Mouse (Mus musculus) forebrain, embryonic 13.5 days (tissue): ENCODE measurements around the gene Hivep3. TPM values are rescaled to one million over a fixed set of nuclear protein-coding genes. Genes with fewer than 3 reads are reported as not detected.

Experiments
- ATAC-seq: fragments of 200-750 bp; cut with Nextera tagmentation; 2 replicates; pipeline ENCODE4 v1.8.0; 2017
- H3K27ac ChIP-seq: fragments of 300-500 bp; sonication (generic); 2 replicates; pipeline ENCODE4 v1.5.1; 2015; ENCODE audit warnings: inconsistent platforms, mild to moderate bottlenecking, moderate library complexity
- H3K27me3 ChIP-seq: fragments of 300-500 bp; sonication (generic); 2 replicates; pipeline ENCODE4 v1.6.1; 2015; ENCODE audit warnings: mild to moderate bottlenecking, inconsistent platforms
- H3K36me3 ChIP-seq: fragments of 300-500 bp; sonication (generic); 2 replicates; pipeline ENCODE4 v1.6.1; 2015; ENCODE audit warnings: mild to moderate bottlenecking, inconsistent platforms; ENCODE audit not compliant: poor library complexity, severe bottlenecking
- H3K4me1 ChIP-seq: fragments of 300-500 bp; sonication (generic); 2 replicates; pipeline ENCODE4 v1.6.1; 2015; ENCODE audit warnings: inconsistent platforms
- H3K4me2 ChIP-seq: fragments of 300-500 bp; sonication (generic); 2 replicates; pipeline ENCODE4 v1.6.1; 2015; ENCODE audit warnings: inconsistent platforms, mild to moderate bottlenecking, moderate library complexity
- H3K4me3 ChIP-seq: fragments of 300-500 bp; sonication (generic); 2 replicates; pipeline ENCODE4 v1.5.1; 2015; ENCODE audit warnings: mild to moderate bottlenecking, inconsistent platforms
- H3K9ac ChIP-seq: fragments of 300-500 bp; sonication (generic); 2 replicates; pipeline ENCODE4 v1.6.1; 2015; ENCODE audit warnings: mild to moderate bottlenecking, inconsistent platforms
- H3K9me3 ChIP-seq: fragments of 300-500 bp; sonication (generic); replicated peaks from 2 replicates; pipeline ENCODE4 v1.6.1; 2016; ENCODE audit warnings: inconsistent platforms
- WGBS: fragments of 180-500 bp; shearing (Covaris S2); methylation state at CpG from one replicate; pipeline ENCODE4 v1.1.7; 2015; 5-methylcytosine and 5-hydroxymethylcytosine counted together
- polyA plus RNA-seq: library from polyadenylated mRNA; unstranded; fragments of >200 nt; fragmentation: Nextera tagmentation; extraction: Ambion mirVana; gene quantifications from 2 replicates; pipeline ENCODE4 v1.2.1, GENCODE M21; 2015

Gene Hivep3
- polyA plus RNA-seq, 1 experiment from 2014 or later = 10.5 TPM

GRCm38 (mm10) chr4:119882401-119882800 lies 148.8 kb downstream of the Hivep3 start:
- Histone ChIP-seq H3K36me3 (no peaks in the 10 kb centered on the region), H3K9ac (no peak overlapping the region), H3K27me3 (no peaks in the 10 kb centered on the region), H3K27ac (no peak overlapping the region), H3K4me3 (no peak overlapping the region), H3K4me1 (peaks cover 8% of the 10 kb centered on the region; the same call in 1 of the 2 replicates), H3K9me3 (no peaks in the 10 kb centered on the region), H3K4me2 (no peak overlapping the region)
- ATAC-seq = no peak
- 45% methylated on average over 4 of the region's 4 CpGs for WGBS

- no peaks in the 10 kb centered on the region for H3K27me3 ChIP-seq
- ATAC-seq = no peak
- 53% methylated on average over 5 of the region's 5 CpGs for WGBS
These were observed 149.2 kb downstream of the Hivep3 start for GRCm38 (mm10) chr4:119882814-119883213.

DNA sequence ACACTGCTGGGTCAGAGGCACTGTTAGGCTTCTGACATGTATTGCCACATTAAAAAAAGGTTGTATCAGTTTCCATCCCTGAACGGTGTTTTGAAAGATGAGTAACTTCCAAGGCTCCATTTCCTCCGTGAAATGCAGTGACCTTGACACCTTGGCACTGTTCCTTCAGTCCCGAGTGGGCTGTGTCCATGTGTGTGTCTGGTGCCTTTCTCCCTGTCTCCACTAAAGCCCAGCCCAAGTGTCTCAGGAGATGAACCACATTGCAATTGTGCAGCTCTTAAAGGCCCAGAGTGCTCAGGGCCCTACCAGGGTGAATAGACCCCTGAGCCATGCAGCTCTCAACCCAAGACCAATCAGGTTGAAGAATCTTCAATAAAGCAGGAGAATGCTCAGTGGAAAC lies 153.0 kb downstream of the Hivep3 start:
- no peak for ATAC-seq
- 78% methylated on average over 3 of the region's 3 CpGs for WGBS

More at GRCm38 (mm10) chr4:119882814-119883213, 149.2 kb downstream of the Hivep3 start:
- Histone ChIP-seq H3K36me3 (no peaks in the 10 kb centered on the region), H3K9ac (no peak overlapping the region), H3K4me2 (no peak overlapping the region), H3K4me3 (no peak overlapping the region), H3K27ac (no peak overlapping the region), H3K9me3 (no peaks in the 10 kb centered on the region), H3K4me1 (peaks cover 8% of the 10 kb centered on the region; the same call in 1 of the 2 replicates)

GRCm38 (mm10) chr4:119887523-119888177 lies 154.1 kb downstream of the Hivep3 start:
- WGBS = 80% methylated on average over 6 of the region's 6 CpGs
- peaks cover 8% of the 10 kb centered on the region for H3K4me1 ChIP-seq
- H3K4me3 ChIP-seq = no peak overlapping the region
- no peaks in the 10 kb centered on the region for H3K27me3 ChIP-seq
- H3K27ac ChIP-seq = no peak overlapping the region
- ATAC-seq = no peak
- H3K9me3 ChIP-seq = no peaks in the 10 kb centered on the region
- no peak overlapping the region for H3K4me2 ChIP-seq
- no peak overlapping the region for H3K9ac ChIP-seq
- no peaks in the 10 kb centered on the region for H3K36me3 ChIP-seq

More for the DNA sequence above, 153.0 kb downstream of the Hivep3 start:
- Histone ChIP-seq H3K9me3 (no peaks in the 10 kb centered on the region), H3K27me3 (no peaks in the 10 kb centered on the region), H3K36me3 (no peaks in the 10 kb centered on the region), H3K4me1 (peaks cover 8% of the 10 kb centered on the region), H3K4me2 (no peak overlapping the region), H3K9ac (no peak overlapping the region), H3K4me3 (no peak overlapping the region), H3K27ac (no peak overlapping the region)

DNA sequence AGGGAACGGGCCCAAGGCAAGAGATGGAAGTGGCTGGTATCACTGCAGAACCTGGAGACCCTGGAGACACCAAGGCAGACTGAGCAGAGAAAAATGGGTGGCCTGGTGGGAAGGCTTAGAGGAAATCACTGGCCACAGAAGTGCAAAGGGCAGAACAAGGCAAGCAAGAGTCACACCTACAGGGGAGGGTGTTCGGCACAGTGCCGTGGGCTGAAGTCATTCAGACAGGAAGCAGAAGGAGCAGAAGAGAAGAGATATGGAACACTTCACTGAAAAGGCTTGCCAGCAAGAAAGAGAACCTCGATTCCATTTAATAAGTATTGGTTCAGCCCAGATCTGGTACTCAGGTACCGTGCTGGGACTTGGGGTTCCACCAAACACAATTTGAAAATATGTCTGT lies 156.2 kb downstream of the Hivep3 start:
- 92% methylated on average over 5 of the region's 5 CpGs for WGBS
- Histone ChIP-seq H3K36me3 (no peaks in the 10 kb centered on the region), H3K4me3 (no peak overlapping the region), H3K9ac (no peak overlapping the region), H3K4me1 (peaks cover 14% of the 10 kb centered on the region), H3K27me3 (no peaks in the 10 kb centered on the region), H3K4me2 (no peak overlapping the region), H3K27ac (no peak overlapping the region), H3K9me3 (no peaks in the 10 kb centered on the region)
- ATAC-seq = no peak

DNA sequence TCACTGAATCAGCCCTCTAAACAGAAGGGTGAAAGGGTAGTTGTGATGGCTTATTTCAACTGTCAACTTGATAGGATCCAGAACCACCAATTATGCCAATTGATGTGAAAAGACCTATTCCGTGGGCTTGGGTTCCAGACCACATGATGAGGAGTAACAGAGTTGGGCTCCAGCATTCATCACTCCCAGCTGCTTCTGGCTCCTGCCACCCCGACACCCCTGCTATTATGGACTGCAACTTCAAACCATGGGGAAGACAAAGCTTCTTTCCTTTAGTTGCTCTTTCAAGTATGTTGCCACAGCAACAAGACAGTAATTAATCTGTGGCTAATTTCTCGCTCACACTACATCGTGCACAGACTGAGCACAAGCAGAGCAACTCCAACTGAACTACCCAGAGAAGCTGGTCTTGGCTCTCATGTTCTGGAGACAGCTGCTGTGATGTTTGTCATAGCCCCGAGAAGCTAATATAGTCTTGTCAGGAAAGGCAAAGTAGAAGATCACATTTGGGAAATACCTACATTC lies 159.7 kb downstream of the Hivep3 start:
- Histone ChIP-seq H3K36me3 (no peaks in the 10 kb centered on the region), H3K9me3 (no peaks in the 10 kb centered on the region), H3K27ac (no peak overlapping the region), H3K4me1 (peaks cover 14% of the 10 kb centered on the region), H3K4me3 (no peak overlapping the region), H3K27me3 (no peaks in the 10 kb centered on the region), H3K9ac (no peak overlapping the region), H3K4me2 (no peak overlapping the region)
- ATAC-seq = 0 out of 2 replicates have a peak, but pooled peaks have one; percentile 30
- 24% methylated on average over 5 of the region's 5 CpGs for WGBS

DNA sequence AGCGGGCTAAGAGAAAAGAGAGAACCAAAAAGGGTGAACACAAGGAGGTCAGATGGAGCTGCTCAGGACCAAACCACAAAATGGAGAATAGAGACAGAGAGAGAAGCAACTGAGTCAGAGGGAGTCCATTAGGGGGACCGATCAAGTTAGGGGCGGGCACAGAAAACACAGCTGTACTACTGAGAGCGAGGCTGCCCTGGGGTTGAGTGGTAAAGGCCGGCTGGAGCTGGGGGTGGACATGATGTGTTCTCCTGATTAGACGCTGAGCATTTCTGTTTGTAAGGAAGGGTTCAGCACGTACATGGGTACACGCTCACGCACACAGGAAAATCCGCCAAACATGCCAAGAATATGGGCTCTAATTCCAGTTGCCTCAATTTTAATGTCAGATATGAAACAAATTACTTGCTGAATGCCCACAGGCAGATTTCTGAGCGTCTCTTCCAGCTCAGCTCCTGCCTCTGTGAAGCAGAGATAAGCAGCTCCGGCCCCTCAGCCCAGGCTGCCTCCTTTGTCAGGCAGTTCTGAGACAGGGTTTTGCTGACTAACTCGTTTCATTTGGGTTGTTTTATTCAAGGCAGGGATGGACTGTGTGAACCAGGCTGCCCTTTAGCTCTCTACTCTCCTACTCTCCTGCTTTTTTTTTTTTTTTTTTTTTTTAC lies 161.3 kb downstream of the Hivep3 start:
- H3K4me1 ChIP-seq = peaks cover 6% of the 10 kb centered on the region
- no peak overlapping the region for H3K27ac ChIP-seq
- H3K36me3 ChIP-seq = no peaks in the 10 kb centered on the region
- 74% methylated on average over 13 of the region's 13 CpGs for WGBS
- no peak overlapping the region for H3K4me2 ChIP-seq
- no peak for ATAC-seq
- H3K9me3 ChIP-seq = no peaks in the 10 kb centered on the region
- H3K27me3 ChIP-seq = no peaks in the 10 kb centered on the region
- no peak overlapping the region for H3K4me3 ChIP-seq
- H3K9ac ChIP-seq = no peak overlapping the region

- 86% methylated on average over 5 of the region's 5 CpGs for WGBS
- Histone ChIP-seq H3K27me3 (no peaks in the 10 kb centered on the region), H3K4me3 (no peak overlapping the region), H3K4me1 (peaks cover 6% of the 10 kb centered on the region), H3K36me3 (no peaks in the 10 kb centered on the region), H3K4me2 (no peak overlapping the region), H3K9ac (no peak overlapping the region), H3K27ac (no peak overlapping the region), H3K9me3 (no peaks in the 10 kb centered on the region)
- no peak for ATAC-seq
These were observed 161.9 kb downstream of the Hivep3 start for GRCm38 (mm10) chr4:119895504-119895903.

- no peak overlapping the region for H3K9ac ChIP-seq
- no peaks in the 10 kb centered on the region for H3K36me3 ChIP-seq
- peaks cover 12% of the 10 kb centered on the region for H3K4me1 ChIP-seq
- ATAC-seq = no peak
- H3K4me2 ChIP-seq = no peak overlapping the region
- no peak overlapping the region for H3K4me3 ChIP-seq
- H3K27me3 ChIP-seq = no peaks in the 10 kb centered on the region
- H3K9me3 ChIP-seq = no peaks in the 10 kb centered on the region
- H3K27ac ChIP-seq = no peak overlapping the region
- WGBS = 65% methylated on average over 3 of the region's 3 CpGs
These were observed 163.0 kb downstream of the Hivep3 start for GRCm38 (mm10) chr4:119896572-119896971.

- H3K9me3 ChIP-seq = no peaks in the 10 kb centered on the region
- no peak overlapping the region for H3K27ac ChIP-seq
- no peak overlapping the region for H3K4me3 ChIP-seq
- H3K27me3 ChIP-seq = no peaks in the 10 kb centered on the region
- 58% methylated on average over 6 of the region's 6 CpGs for WGBS
- ATAC-seq = no peak
- no peak overlapping the region for H3K4me2 ChIP-seq
- H3K4me1 ChIP-seq = peaks cover 18% of the 10 kb centered on the region
- H3K36me3 ChIP-seq = no peaks in the 10 kb centered on the region
- no peak overlapping the region for H3K9ac ChIP-seq
These were observed 163.7 kb downstream of the Hivep3 start for GRCm38 (mm10) chr4:119897054-119897855.

DNA sequence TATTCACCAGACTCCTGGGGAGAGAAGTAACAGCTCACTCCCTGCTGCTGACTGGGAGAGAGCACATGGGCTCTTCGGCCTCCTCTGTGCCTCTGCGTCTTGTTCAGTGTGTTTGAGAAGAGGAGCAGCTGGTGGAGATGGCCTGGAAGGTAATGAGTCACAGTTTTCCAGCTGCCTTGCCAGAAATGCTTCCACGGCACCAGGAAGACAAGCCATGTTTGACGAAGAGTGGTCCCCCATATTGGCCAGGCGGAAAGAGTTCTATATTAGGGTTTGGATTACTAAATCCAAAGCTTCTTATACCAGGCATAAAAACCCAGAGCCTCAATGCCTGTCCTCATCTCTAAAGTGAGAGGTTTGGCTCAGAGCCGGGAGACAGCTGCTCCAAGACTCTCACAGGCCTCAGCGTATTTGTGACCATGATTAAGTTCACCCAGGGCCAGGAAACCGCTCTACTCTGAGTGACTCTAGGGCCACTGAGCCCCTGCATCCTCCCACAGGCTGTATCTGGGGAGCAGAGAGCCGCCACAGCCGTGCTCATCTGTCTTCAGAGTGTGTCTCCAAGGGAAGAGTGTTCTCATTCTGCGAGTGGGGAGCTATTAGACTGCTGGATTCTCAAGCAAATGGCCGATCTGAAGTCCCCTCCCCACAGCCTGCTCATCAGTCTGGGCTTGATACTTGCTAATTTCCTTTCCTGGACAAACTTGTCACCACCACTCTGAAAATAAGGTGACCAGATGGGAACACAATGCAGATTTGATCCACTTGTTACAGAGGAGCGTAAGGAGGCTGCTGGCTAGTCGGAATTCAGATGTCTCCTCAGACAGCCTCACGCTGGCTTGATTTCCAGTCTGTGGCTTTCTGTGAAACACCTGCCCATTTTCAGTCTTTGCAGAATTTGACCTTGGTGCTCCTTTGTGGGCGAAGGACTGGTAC lies 168.2 kb downstream of the Hivep3 start:
- Histone ChIP-seq H3K4me2 (no peak overlapping the region), H3K36me3 (no peaks in the 10 kb centered on the region), H3K9me3 (no peaks in the 10 kb centered on the region), H3K4me3 (no peak overlapping the region), H3K27ac (peak overlapping the region; percentile 65), H3K27me3 (no peaks in the 10 kb centered on the region), H3K9ac (no peak overlapping the region; the same call in 1 of the 2 replicates), H3K4me1 (peaks cover 44% of the 10 kb centered on the region)
- 66% methylated on average over 16 of the region's 16 CpGs for WGBS
- ATAC-seq = peak; percentile 47
